Mouse (Mus musculus) gonadal fat pad, adult 2 months (tissue): ENCODE measurements at regions not wholly inside any gene's neighbourhood (a gene's known extent, or its start where the extent isn't known, plus 50 kb on each side); places are given as distances from the start of the nearest gene placed in this dataset.

Source experiments
- DNase-seq: peaks from one replicate; pipeline ENCODE4 v3.0.0-alpha.2; 2012; ENCODE audit warnings: low read depth

- no peak for DNase-seq
Observed at GRCm38 (mm10) chr13:114523116-114523515, 64.4 kb upstream of the Fst start.

GRCm38 (mm10) chr13:114526856-114527255 lies 68.1 kb upstream of the Fst start:
- no peak for DNase-seq

- no peak for DNase-seq
Observed at GRCm38 (mm10) chr13:114530171-114530774, 71.5 kb upstream of the Fst start.

- DNase-seq, result no peak
Observed at GRCm38 (mm10) chr13:114531780-114532179, 73.0 kb upstream of the Fst start.

- no peak for DNase-seq
Observed at GRCm38 (mm10) chr13:114532393-114533097, 73.8 kb upstream of the Fst start.

- DNase-seq, result no peak
Observed at GRCm38 (mm10) chr13:114534591-114534990, 75.8 kb upstream of the Fst start.

- no peak for DNase-seq
Observed at GRCm38 (mm10) chr13:114535721-114536120, 77.0 kb upstream of the Fst start.

- DNase-seq, result no peak
Observed at GRCm38 (mm10) chr13:114571731-114572130, 113.0 kb upstream of the Fst start.

GRCm38 (mm10) chr13:114584566-114584965 lies 125.8 kb upstream of the Fst start:
- no peak for DNase-seq

- no peak for DNase-seq
Observed at GRCm38 (mm10) chr13:114587621-114588020, 128.9 kb upstream of the Fst start.

GRCm38 (mm10) chr13:114603341-114603740 lies 144.6 kb upstream of the Fst start:
- DNase-seq, result no peak

GRCm38 (mm10) chr13:114604037-114604694 lies 145.4 kb upstream of the Fst start:
- DNase-seq, result no peak

GRCm38 (mm10) chr13:114613909-114614308 lies 155.2 kb upstream of the Fst start:
- peak; percentile 71 for DNase-seq

- DNase-seq, result no peak
Observed at GRCm38 (mm10) chr13:114619416-114619815, 160.7 kb upstream of the Fst start.

GRCm38 (mm10) chr13:114636731-114637130 lies 178.0 kb upstream of the Fst start:
- DNase-seq, result peak; percentile 90

GRCm38 (mm10) chr13:114639531-114639930 lies 178.5 kb upstream of the Mocs2 start:
- no peak for DNase-seq

- no peak for DNase-seq
Observed at GRCm38 (mm10) chr13:114641688-114642390, 176.2 kb upstream of the Mocs2 start.

- DNase-seq, result no peak
Observed at GRCm38 (mm10) chr13:114642901-114643491, 175.0 kb upstream of the Mocs2 start.

- DNase-seq, result no peak
Observed at GRCm38 (mm10) chr13:114643521-114643920, 174.5 kb upstream of the Mocs2 start.

GRCm38 (mm10) chr13:114654267-114654666 lies 163.8 kb upstream of the Mocs2 start:
- DNase-seq, result no peak

- no peak for DNase-seq
Observed at GRCm38 (mm10) chr13:114654953-114655586, 163.0 kb upstream of the Mocs2 start.

- no peak for DNase-seq
Observed at GRCm38 (mm10) chr13:114672411-114672810, 145.6 kb upstream of the Mocs2 start.
